Mouse (Mus musculus): ENCODE results near the gene Pate1.
A peak's percentile ranks its signal among the peaks of the same experiment; 100 is the strongest.

The Pate1 gene

DNA sequence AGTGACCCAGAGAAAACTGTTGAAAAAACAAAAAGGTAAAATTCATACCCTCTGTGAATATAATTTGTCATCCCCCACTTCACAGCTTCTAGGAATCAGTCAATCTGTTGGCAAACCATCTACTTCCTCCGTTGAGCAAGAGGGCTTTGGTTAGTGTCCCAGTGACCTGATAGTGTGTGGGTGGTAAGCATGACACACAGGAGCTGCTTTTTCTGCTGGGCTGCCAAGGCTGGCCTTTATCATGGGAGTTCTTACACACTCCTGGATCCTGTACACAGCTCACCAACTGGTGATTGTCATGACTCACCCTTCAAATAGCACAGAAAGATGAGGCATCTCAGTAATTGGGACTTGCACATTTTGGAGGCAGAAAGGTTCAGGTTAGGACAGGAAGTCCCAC is at the start of gene Pate1:
Pate1 (minus strand) TSS at position 378 of the 400 bp plus-strand sequence.
- Histone ChIP-seq H3K4me1 (replicated peaks; ENCODE audit: low read depth, low read length) (no peaks in the 10 kb centered on the region), H3K27me3 (ENCODE audit: insufficient read depth, low read length) (no peaks in the 10 kb centered on the region), H3K36me3 (ENCODE audit: insufficient read depth, low read length) (no peaks in the 10 kb centered on the region), H3K4me3 (replicated peaks; ENCODE audit: low read length) (no peak within 1 kb of the TSS), H3K9me3 (ENCODE audit: low read length) (no peaks in the 10 kb centered on the region)
- no peak for TF ChIP-seq POU5F1 (IDR thresholded peaks at IDR 0.05; ENCODE audit: borderline replicate concordance, low read length)
- TF ChIP-seq CTCF (conservative IDR thresholded peaks at IDR 0.05; ENCODE audit: low read length): no peak
- no peak for TF ChIP-seq NANOG (IDR thresholded peaks at IDR 0.05; ENCODE audit: borderline replicate concordance, low read length)

DNA sequence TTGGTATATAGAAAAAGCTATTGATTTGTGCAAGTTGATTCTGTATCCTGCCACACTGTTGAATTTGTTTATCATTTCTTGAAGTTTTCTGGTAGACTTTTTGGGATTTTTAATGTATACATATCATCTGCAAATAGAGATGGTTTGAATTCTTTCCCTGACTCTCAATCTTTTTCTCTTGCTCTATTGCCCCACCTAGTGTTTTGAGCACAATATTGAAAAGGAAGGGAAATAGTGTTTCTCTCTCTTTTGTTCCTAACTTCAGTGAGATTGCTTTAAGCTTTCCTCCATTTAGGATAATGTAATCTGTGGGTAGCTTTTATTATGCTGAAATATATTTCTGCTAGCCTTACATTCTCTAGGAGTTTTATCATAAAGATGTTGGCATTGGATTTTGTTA is 20.1 kb upstream of the Pate1 start:
- H3K36me3 ChIP-seq (ENCODE audit: insufficient read depth, low read length): no peaks in the 10 kb centered on the region
- H3K9me3 ChIP-seq (ENCODE audit: low read length): peaks cover 25% of the 10 kb centered on the region
- no peaks in the 10 kb centered on the region for H3K4me1 ChIP-seq (replicated peaks; ENCODE audit: low read depth, low read length)
- TF ChIP-seq POU5F1 (IDR thresholded peaks at IDR 0.05; ENCODE audit: borderline replicate concordance, low read length) (no peak), CTCF (conservative IDR thresholded peaks at IDR 0.05; ENCODE audit: low read length) (peak; percentile 27), NANOG (IDR thresholded peaks at IDR 0.05; ENCODE audit: borderline replicate concordance, low read length) (no peak)
- H3K4me3 ChIP-seq (replicated peaks; ENCODE audit: low read length): no peak overlapping the region
- no peaks in the 10 kb centered on the region for H3K27me3 ChIP-seq (ENCODE audit: insufficient read depth, low read length)

DNA sequence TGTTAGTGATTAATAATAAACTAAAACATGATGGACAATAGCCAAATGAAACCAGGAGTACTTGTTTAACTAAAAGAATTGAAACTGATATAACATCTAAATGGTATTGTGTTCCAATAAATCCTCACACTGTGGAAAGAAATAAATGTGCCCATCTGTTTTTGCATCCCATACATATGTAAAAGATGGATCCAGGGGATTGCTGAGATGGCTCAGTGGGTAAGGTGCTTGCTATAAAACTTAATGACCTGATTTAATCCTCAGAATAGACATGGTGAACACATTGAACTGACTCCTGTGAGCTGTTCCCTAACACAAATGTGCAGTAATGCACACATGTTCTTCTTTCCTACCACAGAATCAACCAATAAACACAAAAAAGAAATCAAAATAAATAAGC is 4.7 kb upstream of the Pate1 start:
- Histone ChIP-seq H3K9me3 (ENCODE audit: low read length) (no peaks in the 10 kb centered on the region; the same call in 1 of the 2 replicates), H3K27me3 (ENCODE audit: insufficient read depth, low read length) (no peaks in the 10 kb centered on the region), H3K4me1 (replicated peaks; ENCODE audit: low read depth, low read length) (no peaks in the 10 kb centered on the region), H3K4me3 (replicated peaks; ENCODE audit: low read length) (no peak overlapping the region), H3K36me3 (ENCODE audit: insufficient read depth, low read length) (no peaks in the 10 kb centered on the region)
- TF ChIP-seq NANOG (IDR thresholded peaks at IDR 0.05; ENCODE audit: borderline replicate concordance, low read length) (no peak), CTCF (conservative IDR thresholded peaks at IDR 0.05; ENCODE audit: low read length) (no peak), POU5F1 (IDR thresholded peaks at IDR 0.05; ENCODE audit: borderline replicate concordance, low read length) (no peak)

DNA sequence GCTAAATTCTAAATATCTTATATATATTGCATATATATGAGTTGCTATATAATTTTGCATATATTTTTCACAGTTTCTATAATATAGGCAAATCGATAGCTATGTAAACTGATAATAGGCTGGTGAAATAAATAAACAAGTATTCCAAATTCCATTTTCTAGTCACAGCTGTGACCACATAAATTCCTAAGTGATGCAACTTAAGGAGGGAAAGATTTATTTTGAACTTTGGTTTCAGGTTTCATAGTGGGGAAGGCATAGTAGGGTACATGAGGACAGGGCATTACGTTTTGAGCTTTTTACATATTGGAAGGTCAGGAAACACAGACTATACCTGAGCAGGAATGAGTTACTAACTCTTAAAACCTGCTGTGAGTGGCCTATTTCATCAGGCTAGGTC is 13.6 kb downstream of the Pate1 start:
- Histone ChIP-seq H3K9me3 (ENCODE audit: low read length) (peaks cover 41% of the 10 kb centered on the region), H3K27me3 (ENCODE audit: insufficient read depth, low read length) (no peaks in the 10 kb centered on the region), H3K4me3 (replicated peaks; ENCODE audit: low read length) (no peak overlapping the region), H3K36me3 (ENCODE audit: insufficient read depth, low read length) (no peaks in the 10 kb centered on the region), H3K4me1 (replicated peaks; ENCODE audit: low read depth, low read length) (no peaks in the 10 kb centered on the region)
- TF ChIP-seq CTCF (conservative IDR thresholded peaks at IDR 0.05; ENCODE audit: low read length) (no peak), POU5F1 (IDR thresholded peaks at IDR 0.05; ENCODE audit: borderline replicate concordance, low read length) (no peak), NANOG (IDR thresholded peaks at IDR 0.05; ENCODE audit: borderline replicate concordance, low read length) (no peak)

DNA sequence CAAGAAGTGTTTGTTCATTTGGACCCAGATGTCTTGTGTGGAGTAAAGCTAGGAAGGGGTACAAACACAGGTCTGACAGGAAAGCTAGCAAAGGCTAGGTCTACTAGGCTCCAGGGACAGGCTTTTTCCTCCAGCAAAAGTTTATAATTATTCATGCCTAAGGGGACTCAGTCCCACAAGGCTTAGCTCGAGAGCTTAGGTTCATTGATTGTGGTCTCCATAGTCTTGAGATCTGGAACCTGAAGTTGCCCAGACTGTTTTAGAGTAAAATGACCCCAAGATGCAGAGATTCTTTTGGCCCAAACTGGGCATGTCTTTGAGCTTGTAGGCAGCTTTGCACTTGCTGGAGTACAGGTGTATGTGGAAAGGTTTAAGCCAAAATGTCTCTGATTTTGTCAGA is 39.1 kb downstream of the Pate1 start, which contains the start of gene Pate3:
Pate3 (minus strand) TSS at position 101 of the 400 bp plus-strand sequence.
- peaks cover 8% of the 10 kb centered on the region for H3K9me3 ChIP-seq (ENCODE audit: low read length)
- no peak within 1 kb of the TSS for H3K4me3 ChIP-seq (replicated peaks; ENCODE audit: low read length)
- H3K27me3 ChIP-seq (ENCODE audit: insufficient read depth, low read length): no peaks in the 10 kb centered on the region
- no peak for TF ChIP-seq POU5F1 (IDR thresholded peaks at IDR 0.05; ENCODE audit: borderline replicate concordance, low read length)
- TF ChIP-seq CTCF (conservative IDR thresholded peaks at IDR 0.05; ENCODE audit: low read length): no peak
- no peak for TF ChIP-seq NANOG (IDR thresholded peaks at IDR 0.05; ENCODE audit: borderline replicate concordance, low read length)
- no peaks in the 10 kb centered on the region for H3K36me3 ChIP-seq (ENCODE audit: insufficient read depth, low read length)
- no peaks in the 10 kb centered on the region for H3K4me1 ChIP-seq (replicated peaks; ENCODE audit: low read depth, low read length)
